Mouse (Mus musculus): ENCODE measurements around the gene Tmem235.
"Not testable (repeated sequence)": the region's sequence is repeated elsewhere in the genome, so short reads cannot be mapped to it uniquely, and the experiment has no call there.

Gene Tmem235

GRCm38 (mm10) chr11:117860601-117861000, at the start of gene Tmem235:
Gene Tmem235, plus strand, starts transcription at chr11:117860752.
- no peak for DNase-seq

GRCm38 (mm10) chr11:117813867-117814266, 46.7 kb upstream of the Tmem235 start:
- DNase-seq, result no peak

GRCm38 (mm10) chr11:117814704-117815366, 45.7 kb upstream of the Tmem235 start:
- DNase-seq, result no peak

GRCm38 (mm10) chr11:117815850-117816249, 44.7 kb upstream of the Tmem235 start:
- DNase-seq, result not testable (repeated sequence)

- no peak for DNase-seq
Measured at GRCm38 (mm10) chr11:117816389-117816996, 44.1 kb upstream of the Tmem235 start.

- no peak for DNase-seq
Measured at GRCm38 (mm10) chr11:117819095-117819494, 41.5 kb upstream of the Tmem235 start.

- DNase-seq, result no peak
Measured at GRCm38 (mm10) chr11:117820173-117820572, 40.4 kb upstream of the Tmem235 start.

- DNase-seq, result no peak
Measured at GRCm38 (mm10) chr11:117821868-117822267, 38.7 kb upstream of the Tmem235 start.

- no peak for DNase-seq
Measured at GRCm38 (mm10) chr11:117822728-117823241, 37.8 kb upstream of the Tmem235 start.

GRCm38 (mm10) chr11:117823411-117823810, 37.1 kb upstream of the Tmem235 start:
- DNase-seq, result no peak

GRCm38 (mm10) chr11:117824060-117824969, 36.2 kb upstream of the Tmem235 start:
- DNase-seq, result peak; percentile 78

- DNase-seq, result no peak
Measured at GRCm38 (mm10) chr11:117825333-117826101, 35.0 kb upstream of the Tmem235 start, which contains the start of the genes Afmid and Tk1. Gene Afmid, plus strand, starts transcription at chr11:117825924. Gene Tk1, minus strand, starts transcription at chr11:117826092.

GRCm38 (mm10) chr11:117826164-117826563, 34.4 kb upstream of the Tmem235 start:
- DNase-seq, result no peak

- no peak for DNase-seq
Measured at GRCm38 (mm10) chr11:117826916-117827315, 33.6 kb upstream of the Tmem235 start.

GRCm38 (mm10) chr11:117827386-117827785, 33.2 kb upstream of the Tmem235 start:
- DNase-seq, result no peak

GRCm38 (mm10) chr11:117828149-117828887, 32.2 kb upstream of the Tmem235 start:
- no peak for DNase-seq

GRCm38 (mm10) chr11:117828888-117829604, 31.5 kb upstream of the Tmem235 start:
- DNase-seq, result no peak

GRCm38 (mm10) chr11:117829671-117830215, 30.8 kb upstream of the Tmem235 start:
- DNase-seq, result no peak

GRCm38 (mm10) chr11:117830401-117830800, 30.2 kb upstream of the Tmem235 start:
- DNase-seq, result no peak
